Comparison of ENCODE assay signal across 25 mouse cellular contexts in genomic region chr9:48838346-48838745, GRCm38 (mm10). TPM values are rescaled to one million over a fixed set of nuclear protein-coding genes. Genes with fewer than 3 reads are reported as not detected.
DNase-seq lines count a peak whose midpoint lies in the region; ATAC-seq lines count a peak whose summit lies in the region.
"Had no signal": no experiment of that assay in that cellular context is flagged by ENCODE, and none has a peak within 500 bp of the region (broad histone marks: within the 10 kb centered on the region; RNA-seq: fewer than 3 reads in every experiment).

No protein-coding gene starts in this region.

- no peak overlapping the region for H3K9ac ChIP-seq in heart, embryonic 12.5 days
- no peak overlapping the region; the same call in 1 of the 2 replicates for H3K9ac ChIP-seq in hindbrain, embryonic 12.5 days
- no peak overlapping the region for H3K9ac ChIP-seq in midbrain, embryonic 12.5 days (replicated peaks)
- no peak overlapping the region for H3K9ac ChIP-seq in midbrain, embryonic 13.5 days (replicated peaks)
- H3K9ac ChIP-seq: embryonic facial prominence, embryonic 12.5 days; hindbrain, embryonic 15.5 days; liver, embryonic 15.5 days; lung, embryonic 14.5 days had no signal

- no peaks in the 10 kb centered on the region for H3K9me3 ChIP-seq in heart, embryonic 12.5 days (replicated peaks)
- no peaks in the 10 kb centered on the region for H3K9me3 ChIP-seq in hindbrain, embryonic 10.5 days
- H3K9me3 ChIP-seq in hindbrain, embryonic 12.5 days (replicated peaks) = no peaks in the 10 kb centered on the region
- H3K9me3 ChIP-seq in midbrain, embryonic 12.5 days = no peaks in the 10 kb centered on the region
- no peaks in the 10 kb centered on the region for H3K9me3 ChIP-seq in midbrain, embryonic 13.5 days
- H3K9me3 ChIP-seq: embryonic facial prominence, embryonic 12.5 days; hindbrain, embryonic 15.5 days; liver, embryonic 15.5 days had no signal

- no peak overlapping the region for H3K27ac ChIP-seq in heart, embryonic 12.5 days (ENCODE audit: poor library complexity, severe bottlenecking)
- peak overlapping the region; percentile 59 for H3K27ac ChIP-seq in hindbrain, embryonic 10.5 days
- H3K27ac ChIP-seq in hindbrain, embryonic 12.5 days = no peak overlapping the region
- no peak overlapping the region for H3K27ac ChIP-seq in midbrain, embryonic 12.5 days (replicated peaks)
- H3K27ac ChIP-seq in midbrain, embryonic 13.5 days = no peak overlapping the region
- H3K27ac ChIP-seq: embryonic facial prominence, embryonic 12.5 days; hindbrain, embryonic 15.5 days; liver, embryonic 15.5 days had no signal

- no peaks in the 10 kb centered on the region for H3K36me3 ChIP-seq in heart, embryonic 12.5 days
- H3K36me3 ChIP-seq in hindbrain, embryonic 10.5 days = no peaks in the 10 kb centered on the region; the same call in 1 of the 2 replicates
- H3K36me3 ChIP-seq in hindbrain, embryonic 12.5 days = no peaks in the 10 kb centered on the region
- H3K36me3 ChIP-seq in midbrain, embryonic 12.5 days = no peaks in the 10 kb centered on the region
- no peaks in the 10 kb centered on the region for H3K36me3 ChIP-seq in midbrain, embryonic 13.5 days
- H3K36me3 ChIP-seq: embryonic facial prominence, embryonic 12.5 days; hindbrain, embryonic 15.5 days; liver, embryonic 15.5 days had no signal

- ATAC-seq in heart, embryonic 12.5 days (ENCODE audit: insufficient number of reproducible peaks, low FRiP score) = no peak
- ATAC-seq in hindbrain, embryonic 12.5 days (ENCODE audit: low FRiP score) = no peak
- ATAC-seq in midbrain, embryonic 12.5 days (ENCODE audit: low FRiP score, low read depth) = no peak
- ATAC-seq in midbrain, embryonic 13.5 days = no peak
- ATAC-seq: CD4-positive, CD25-positive, alpha-beta regulatory T cell, adult 4 months; forebrain, embryonic 16.5 days; inflammation-experienced regulatory T-cells, adult 6 months had no signal

- DNase-seq in heart, adult 18-20 months = no peak
- no peak for DNase-seq in hindbrain, embryonic 10.5 days (ENCODE audit: low spot score)
- DNase-seq: adrenal gland, postnatal 25 days; cerebellum, adult 11-12 months; cerebellum, adult 9-11 months; embryo, embryonic 11 days; gastrocnemius, postnatal 10 days; kidney, adult 11 months; kidney, postnatal 14 days; layer of hippocampus, adult 9-11 months; lung, embryonic 14.5 days; lung, postnatal 14 days; retina, postnatal 1 day; right cerebral cortex, postnatal 14 days; thymus, postnatal 4 days had no signal

- H3K4me3 ChIP-seq in heart, embryonic 12.5 days = no peak overlapping the region
- no peak overlapping the region for H3K4me3 ChIP-seq in hindbrain, embryonic 10.5 days
- no peak overlapping the region for H3K4me3 ChIP-seq in hindbrain, embryonic 12.5 days
- no peak overlapping the region for H3K4me3 ChIP-seq in midbrain, embryonic 12.5 days
- H3K4me3 ChIP-seq in midbrain, embryonic 13.5 days (replicated peaks) = no peak overlapping the region
- H3K4me3 ChIP-seq: embryonic facial prominence, embryonic 12.5 days; hindbrain, embryonic 15.5 days; liver, embryonic 15.5 days had no signal

- peaks cover 55% of the 10 kb centered on the region for H3K27me3 ChIP-seq in heart, embryonic 12.5 days (replicated peaks)
- peaks cover 40% of the 10 kb centered on the region for H3K27me3 ChIP-seq in hindbrain, embryonic 10.5 days (ENCODE audit: insufficient read depth, poor library complexity, severe bottlenecking)
- H3K27me3 ChIP-seq in hindbrain, embryonic 12.5 days = peaks cover 20% of the 10 kb centered on the region
- H3K27me3 ChIP-seq in midbrain, embryonic 12.5 days = peaks cover 36% of the 10 kb centered on the region
- peaks cover 32% of the 10 kb centered on the region for H3K27me3 ChIP-seq in midbrain, embryonic 13.5 days

- H3K4me2 ChIP-seq in heart, embryonic 12.5 days = peak overlapping the region; percentile 10; the same call in 1 of the 2 replicates
- no peak overlapping the region for H3K4me2 ChIP-seq in hindbrain, embryonic 12.5 days (replicated peaks)
- H3K4me2 ChIP-seq in midbrain, embryonic 12.5 days (replicated peaks) = 0 out of 2 replicates have a peak overlapping the region, but pooled peaks have one; percentile 7
- H3K4me2 ChIP-seq in midbrain, embryonic 13.5 days (replicated peaks) = no peak overlapping the region
- H3K4me2 ChIP-seq: embryonic facial prominence, embryonic 12.5 days; hindbrain, embryonic 15.5 days; liver, embryonic 15.5 days; lung, embryonic 14.5 days had no signal

- H3K4me1 ChIP-seq in heart, embryonic 12.5 days (replicated peaks) = peaks cover 23% of the 10 kb centered on the region
- peaks cover 49% of the 10 kb centered on the region for H3K4me1 ChIP-seq in hindbrain, embryonic 10.5 days (replicated peaks)
- peaks cover 37% of the 10 kb centered on the region for H3K4me1 ChIP-seq in hindbrain, embryonic 12.5 days
- H3K4me1 ChIP-seq in midbrain, embryonic 12.5 days = peaks cover 39% of the 10 kb centered on the region
- peaks cover 37% of the 10 kb centered on the region for H3K4me1 ChIP-seq in midbrain, embryonic 13.5 days (replicated peaks)

- 28% methylated on average over 4 of the region's 4 CpGs for WGBS in heart, embryonic 12.5 days
- WGBS in hindbrain, embryonic 10.5 days = 70% methylated on average over 4 of the region's 4 CpGs
- WGBS in hindbrain, embryonic 12.5 days = 57% methylated on average over 4 of the region's 4 CpGs
- WGBS in midbrain, embryonic 12.5 days = 45% methylated on average over 4 of the region's 4 CpGs
- 39% methylated on average over 4 of the region's 4 CpGs for WGBS in midbrain, embryonic 13.5 days

RNA-seq across cellular contexts. Expression of gene Zbtb16, which starts 2.3 kb away (rescaled TPM):
- polyA plus RNA-seq in heart, embryonic 12.5 days (2016; fragmentation: Nextera tagmentation; extraction: Ambion mirVana) = 0.85 and 1.00 TPM in 2 replicates
- total RNA-seq in heart, adult 18-20 months (2021) = 100 to 1,000 TPM; 122 to 213 TPM
- 22.6 and 35.6 TPM in 2 replicates for polyA plus RNA-seq in hindbrain, embryonic 10.5 days (2016; fragmentation: Nextera tagmentation; extraction: Ambion mirVana)
- 6.8 and 6.9 TPM in 2 replicates for polyA plus RNA-seq in hindbrain, embryonic 12.5 days (2016; fragmentation: Nextera tagmentation; extraction: Ambion mirVana)
- polyA plus RNA-seq in midbrain, embryonic 12.5 days (2016; fragmentation: Nextera tagmentation; extraction: Ambion mirVana) = 11.3 and 12.2 TPM in 2 replicates
- polyA plus RNA-seq in midbrain, embryonic 13.5 days (2015; fragmentation: Nextera tagmentation; extraction: Ambion mirVana) = 6.8 and 7.2 TPM in 2 replicates
- polyA plus RNA-seq: CD4-positive, CD25-positive, alpha-beta regulatory T cell, adult 4 months; inflammation-experienced regulatory T-cells, adult 6 months had no signal

Comparison
In these comparisons a context has a peak if more than half of its experiments do, and no peak if none do; other contexts are left out.
1. H3K4me2 ChIP-seq: peak in heart, embryonic 12.5 days (single experiment) and midbrain, embryonic 12.5 days (single experiment); none in hindbrain, embryonic 12.5 days (single experiment) and midbrain, embryonic 13.5 days (single experiment).